Mouse (Mus musculus) hindbrain, embryonic 14.5 days (tissue): ENCODE results near the gene Jph2. TPM values are rescaled to one million over a fixed set of nuclear protein-coding genes. Genes with fewer than 3 reads are reported as not detected.

Source experiments
- ATAC-seq: fragments of 200-750 bp; cut with Nextera tagmentation; 2 replicates; pipeline ENCODE4 v1.8.0; 2017; ENCODE audit warnings: moderate number of reproducible peaks, mild to moderate bottlenecking, moderate TSS enrichment, moderate library complexity; ENCODE audit not compliant: low FRiP score
- DNase-seq: peaks from one replicate; pipeline ENCODE4 v3.0.0-alpha.2; 2015; ENCODE audit warnings: low spot score
- H3K27ac ChIP-seq: fragments of 300-500 bp; sonication (generic); 2 replicates; pipeline ENCODE4 v1.5.1; 2014; ENCODE audit warnings: mild to moderate bottlenecking, moderate library complexity
- H3K27me3 ChIP-seq: fragments of 300-500 bp; sonication (generic); 2 replicates; pipeline ENCODE4 v1.6.1; 2014; ENCODE audit warnings: mild to moderate bottlenecking, low read length, mixed read lengths; ENCODE audit not compliant: control insufficient read depth, insufficient read depth
- H3K36me3 ChIP-seq: fragments of 300-500 bp; sonication (generic); replicated peaks from 2 replicates; pipeline ENCODE4 v1.6.1; 2014; ENCODE audit not compliant: control insufficient read depth, insufficient read depth
- H3K4me1 ChIP-seq: fragments of 300-500 bp; sonication (generic); replicated peaks from 2 replicates; pipeline ENCODE4 v1.6.1; 2014; ENCODE audit warnings: antibody characterized with exemption, low read length, mixed read lengths; ENCODE audit not compliant: control insufficient read depth, insufficient read depth
- H3K4me2 ChIP-seq: fragments of 300-500 bp; sonication (generic); replicated peaks from 2 replicates; pipeline ENCODE4 v1.6.1; 2014; ENCODE audit warnings: mild to moderate bottlenecking, moderate library complexity
- H3K4me3 ChIP-seq: fragments of 300-500 bp; sonication (generic); replicated peaks from 2 replicates; pipeline ENCODE4 v1.5.1; 2014; ENCODE audit warnings: mild to moderate bottlenecking, low read length
- H3K9ac ChIP-seq: fragments of 300-500 bp; sonication (generic); 2 replicates; pipeline ENCODE4 v1.6.1; 2014
- H3K9me3 ChIP-seq: fragments of 300-500 bp; sonication (generic); 2 replicates; pipeline ENCODE4 v1.6.1; 2016; ENCODE audit warnings: low read length; ENCODE audit not compliant: control insufficient read depth
- WGBS: fragments of 180-500 bp; shearing (Covaris S2); extraction: QIAGEN DNeasy Blood & Tissue Kit; methylation state at CpG from one replicate; pipeline ENCODE4 v1.1.7; 2014; 5-methylcytosine and 5-hydroxymethylcytosine counted together
- polyA plus RNA-seq: library from polyadenylated mRNA; unstranded; fragments of >200 nt; fragmentation: Nextera tagmentation; extraction: Ambion mirVana; gene quantifications from 2 replicates; pipeline ENCODE4 v1.2.1, GENCODE M21; 2014

Jph2 gene
- polyA plus RNA-seq, result 0.27 and 0.37 TPM in 2 replicates

GRCm38 (mm10) chr2:163397905-163398304 is at the start of gene Jph2:
Jph2 (minus strand) TSS chr2:163397993.
- Histone ChIP-seq H3K9me3 (no peaks in the 10 kb centered on the region), H3K4me1 (no peaks in the 10 kb centered on the region), H3K9ac (no peak within 1 kb of the TSS), H3K4me2 (no peak within 1 kb of the TSS; the same call in 1 of the 2 replicates), H3K36me3 (no peaks in the 10 kb centered on the region), H3K4me3 (no peak within 1 kb of the TSS), H3K27ac (no peak within 1 kb of the TSS), H3K27me3 (no peaks in the 10 kb centered on the region)
- WGBS, result 16% methylated on average over 10 of the region's 10 CpGs
- no peak for DNase-seq
- ATAC-seq, result no peak

- Histone ChIP-seq H3K9me3 (no peaks in the 10 kb centered on the region), H3K4me3 (no peak overlapping the region), H3K4me1 (no peaks in the 10 kb centered on the region), H3K4me2 (no peak overlapping the region), H3K9ac (no peak overlapping the region), H3K27ac (no peak overlapping the region), H3K27me3 (no peaks in the 10 kb centered on the region), H3K36me3 (peaks cover 60% of the 10 kb centered on the region)
- 90% methylated on average over 12 of the region's 12 CpGs for WGBS
- ATAC-seq, result no peak
- DNase-seq, result no peak
Measured at GRCm38 (mm10) chr2:163447375-163447774, 49.6 kb upstream of the Jph2 start.

GRCm38 (mm10) chr2:163444017-163444416 is 46.2 kb upstream of the Jph2 start:
- 76% methylated on average over 7 of the region's 7 CpGs for WGBS
- Histone ChIP-seq H3K27ac (no peak overlapping the region), H3K4me1 (peaks cover 22% of the 10 kb centered on the region), H3K9me3 (no peaks in the 10 kb centered on the region), H3K27me3 (no peaks in the 10 kb centered on the region), H3K36me3 (peaks cover 32% of the 10 kb centered on the region), H3K4me3 (no peak overlapping the region), H3K4me2 (no peak overlapping the region), H3K9ac (no peak overlapping the region)
- ATAC-seq (no peak), DNase-seq (no peak)

- 67% methylated on average over 6 of the region's 6 CpGs for WGBS
- H3K27ac ChIP-seq, result no peak overlapping the region
- ATAC-seq, result no peak
- H3K4me1 ChIP-seq, result peaks cover 22% of the 10 kb centered on the region
- H3K4me3 ChIP-seq, result no peak overlapping the region
- no peak for DNase-seq
- H3K4me2 ChIP-seq, result no peak overlapping the region
- H3K36me3 ChIP-seq, result peaks cover 27% of the 10 kb centered on the region
- H3K9me3 ChIP-seq, result no peaks in the 10 kb centered on the region
- H3K27me3 ChIP-seq, result no peaks in the 10 kb centered on the region
- no peak overlapping the region for H3K9ac ChIP-seq
Measured at GRCm38 (mm10) chr2:163443543-163443942, 45.8 kb upstream of the Jph2 start.

GRCm38 (mm10) chr2:163439488-163439887 is 41.7 kb upstream of the Jph2 start:
- DNase-seq (no peak), ATAC-seq (no peak)
- no peak overlapping the region for H3K27ac ChIP-seq
- peak overlapping the region; percentile 56 for H3K4me3 ChIP-seq
- H3K36me3 ChIP-seq, result no peaks in the 10 kb centered on the region; the same call in 1 of the 2 replicates
- peaks cover 28% of the 10 kb centered on the region for H3K4me1 ChIP-seq
- H3K27me3 ChIP-seq, result no peaks in the 10 kb centered on the region
- peak overlapping the region; percentile 71 for H3K9ac ChIP-seq
- 74% methylated on average over 1 of the region's 1 CpGs for WGBS
- peak overlapping the region; percentile 71 for H3K4me2 ChIP-seq
- no peaks in the 10 kb centered on the region for H3K9me3 ChIP-seq

- peak overlapping the region; percentile 82 for H3K27ac ChIP-seq
- 2% methylated on average over 30 of the region's 30 CpGs for WGBS
- no peaks in the 10 kb centered on the region for H3K9me3 ChIP-seq
- peak overlapping the region; percentile 71 for H3K4me2 ChIP-seq
- ATAC-seq (peak; percentile 50), DNase-seq (peak; percentile 62)
- no peaks in the 10 kb centered on the region; the same call in 1 of the 2 replicates for H3K36me3 ChIP-seq
- H3K9ac ChIP-seq, result peak overlapping the region; percentile 71
- H3K27me3 ChIP-seq, result no peaks in the 10 kb centered on the region
- peak overlapping the region; percentile 56 for H3K4me3 ChIP-seq
- peaks cover 28% of the 10 kb centered on the region for H3K4me1 ChIP-seq
Measured at GRCm38 (mm10) chr2:163438619-163439451, 41.0 kb upstream of the Jph2 start.

GRCm38 (mm10) chr2:163438246-163438618 is 40.4 kb upstream of the Jph2 start, which contains the start of gene Gdap1l1:
Gdap1l1 (plus strand) TSS chr2:163438476.
- WGBS, result under 1% methylated on average over 17 of the region's 18 CpGs
- peak within 1 kb of the TSS; percentile 71 for H3K4me2 ChIP-seq
- H3K27ac ChIP-seq, result peak within 1 kb of the TSS; percentile 82
- peak within 1 kb of the TSS; percentile 71 for H3K9ac ChIP-seq
- H3K36me3 ChIP-seq, result no peaks in the 10 kb centered on the region; the same call in 1 of the 2 replicates
- DNase-seq (peak; percentile 73), ATAC-seq (peak; percentile 84)
- H3K9me3 ChIP-seq, result no peaks in the 10 kb centered on the region
- peak within 1 kb of the TSS; percentile 56 for H3K4me3 ChIP-seq
- no peaks in the 10 kb centered on the region for H3K27me3 ChIP-seq
- H3K4me1 ChIP-seq, result peaks cover 28% of the 10 kb centered on the region

GRCm38 (mm10) chr2:163437800-163438199 is 40.0 kb upstream of the Jph2 start:
- Histone ChIP-seq H3K27ac (peak overlapping the region; percentile 82), H3K36me3 (no peaks in the 10 kb centered on the region; the same call in 1 of the 2 replicates), H3K4me2 (peak overlapping the region; percentile 71), H3K9ac (peak overlapping the region; percentile 71), H3K4me3 (peak overlapping the region; percentile 56), H3K4me1 (peaks cover 28% of the 10 kb centered on the region), H3K27me3 (no peaks in the 10 kb centered on the region), H3K9me3 (no peaks in the 10 kb centered on the region)
- ATAC-seq (0 out of 2 replicates have a peak, but pooled peaks have one; percentile 6), DNase-seq (no peak)
- WGBS, result 31% methylated on average over 4 of the region's 4 CpGs

- 27% methylated on average over 4 of the region's 4 CpGs for WGBS
- Histone ChIP-seq H3K9me3 (no peaks in the 10 kb centered on the region), H3K27ac (no peak overlapping the region), H3K4me1 (peaks cover 6% of the 10 kb centered on the region; the same call in 1 of the 2 replicates), H3K9ac (no peak overlapping the region), H3K4me2 (no peak overlapping the region), H3K36me3 (no peaks in the 10 kb centered on the region), H3K4me3 (no peak overlapping the region), H3K27me3 (no peaks in the 10 kb centered on the region)
- no peak for ATAC-seq
- DNase-seq, result no peak
Measured at GRCm38 (mm10) chr2:163433971-163434370, 36.2 kb upstream of the Jph2 start.
